Mouse (Mus musculus) liver, embryonic 16.5 days (tissue): ENCODE results near the gene Gm10647. TPM values are rescaled to one million over a fixed set of nuclear protein-coding genes. Genes with fewer than 3 reads are reported as not detected.
"Not testable (repeated sequence)": the region's sequence is repeated elsewhere in the genome, so short reads cannot be mapped to it uniquely, and the experiment has no call there.

ENCODE experiments used
- ATAC-seq: fragments of 200-750 bp; cut with Nextera tagmentation; 2 replicates; pipeline ENCODE4 v1.8.0; 2017; ENCODE audit warnings: low read depth, mild to moderate bottlenecking, moderate number of reproducible peaks, moderate library complexity
- H3K27ac ChIP-seq: fragments of 300-500 bp; sonication (generic); 2 replicates; pipeline ENCODE4 v1.5.1; 2014; ENCODE audit warnings: mild to moderate bottlenecking, low read length
- H3K27me3 ChIP-seq: fragments of 300-500 bp; sonication (generic); 2 replicates; pipeline ENCODE4 v1.6.1; 2014; ENCODE audit warnings: low read depth, low read length, mixed read lengths; ENCODE audit not compliant: control insufficient read depth, insufficient read depth
- H3K36me3 ChIP-seq: fragments of 300-500 bp; sonication (generic); 2 replicates; pipeline ENCODE4 v1.6.1; 2014; ENCODE audit warnings: mild to moderate bottlenecking; ENCODE audit not compliant: control insufficient read depth, insufficient read depth
- H3K4me1 ChIP-seq: fragments of 300-500 bp; sonication (generic); 2 replicates; pipeline ENCODE4 v1.6.1; 2014; ENCODE audit warnings: low read depth, low read length, mixed read lengths; ENCODE audit not compliant: control insufficient read depth
- H3K4me2 ChIP-seq: fragments of 300-500 bp; sonication (generic); 2 replicates; pipeline ENCODE4 v1.6.1; 2014; ENCODE audit warnings: low read depth, low read length, mixed read lengths
- H3K4me3 ChIP-seq: fragments of 300-500 bp; sonication (generic); 2 replicates; pipeline ENCODE4 v1.5.1; 2014; ENCODE audit warnings: low read depth, mild to moderate bottlenecking, low read length
- H3K9ac ChIP-seq: fragments of 300-500 bp; sonication (generic); 2 replicates; pipeline ENCODE4 v1.6.1; 2014; ENCODE audit warnings: low read depth, low read length
- H3K9me3 ChIP-seq: fragments of 300-500 bp; sonication (generic); replicated peaks from 2 replicates; pipeline ENCODE4 v1.6.1; 2016; ENCODE audit warnings: low read length; ENCODE audit not compliant: control insufficient read depth
- WGBS: fragments of 180-500 bp; shearing (Covaris S2); extraction: QIAGEN DNeasy Blood & Tissue Kit; methylation state at CpG from one replicate; pipeline ENCODE4 v1.1.7; 2014; ENCODE audit not compliant: insufficient replicate concordance; 5-methylcytosine and 5-hydroxymethylcytosine counted together
- polyA plus RNA-seq: library from polyadenylated mRNA; unstranded; fragments of >200 nt; fragmentation: Nextera tagmentation; extraction: Ambion mirVana; gene quantifications from 2 replicates; pipeline ENCODE4 v1.2.1, GENCODE M21; 2015

Gm10647 gene
- 0.32 and 0.42 TPM in 2 replicates for polyA plus RNA-seq

DNA sequence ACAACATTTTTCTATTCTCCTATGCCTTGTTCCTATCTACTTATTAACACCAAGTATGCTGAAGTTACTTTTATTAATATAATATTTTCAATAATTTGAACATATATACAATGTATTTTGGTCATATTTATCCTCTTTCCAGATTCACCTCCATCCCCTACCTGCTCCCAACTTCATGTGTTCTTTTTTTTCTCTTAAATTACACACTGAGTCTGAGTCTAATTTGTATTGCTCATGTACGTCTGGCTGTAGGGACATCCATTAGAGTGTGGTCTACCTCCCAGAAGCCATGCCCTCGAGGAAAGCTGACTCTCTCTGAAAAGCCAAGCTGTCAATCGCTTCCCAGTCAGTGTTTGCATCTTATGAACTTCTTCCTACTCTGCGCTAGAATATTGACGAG is at the start of gene Gm10647:
Gene Gm10647 (plus strand): TSS at position 301 of the 400 bp plus-strand sequence.
- 61% methylated on average over 5 of the region's 5 CpGs for WGBS
- peak within 1 kb of the TSS; percentile 72 for H3K27ac ChIP-seq
- H3K4me1 ChIP-seq, result peaks cover 11% of the 10 kb centered on the region
- H3K9ac ChIP-seq, result peak within 1 kb of the TSS; percentile 50
- ATAC-seq, result no peak
- no peaks in the 10 kb centered on the region for H3K36me3 ChIP-seq
- H3K9me3 ChIP-seq, result no peaks in the 10 kb centered on the region
- peak within 1 kb of the TSS; percentile 63 for H3K4me3 ChIP-seq
- peaks cover 16% of the 10 kb centered on the region for H3K27me3 ChIP-seq
- H3K4me2 ChIP-seq, result peak within 1 kb of the TSS; percentile 96

DNA sequence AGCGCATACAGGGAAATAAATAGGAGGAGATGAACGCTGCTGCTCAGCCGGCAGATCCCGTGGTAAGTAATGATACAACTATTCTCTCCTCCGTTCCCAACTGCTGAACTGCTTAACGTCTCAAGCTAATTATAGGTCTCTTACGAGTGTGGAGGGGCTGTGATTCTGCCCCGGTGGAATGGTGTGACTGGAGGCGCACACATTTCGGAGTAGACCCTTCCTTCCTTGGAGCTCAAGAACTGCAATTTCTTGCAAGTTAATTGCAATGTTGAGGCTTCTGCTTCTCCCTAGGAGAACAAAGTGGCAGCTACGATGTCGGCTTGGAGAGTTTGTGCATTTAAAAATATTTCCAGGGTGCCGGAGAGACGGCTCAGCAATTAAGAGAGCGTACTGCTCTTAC is 48.4 kb upstream of the Gm10647 start:
- Histone ChIP-seq H3K27me3 (no peaks in the 10 kb centered on the region), H3K4me2 (no peak overlapping the region), H3K27ac (no peak overlapping the region), H3K9ac (no peak overlapping the region), H3K9me3 (no peaks in the 10 kb centered on the region), H3K4me3 (no peak overlapping the region), H3K36me3 (no peaks in the 10 kb centered on the region), H3K4me1 (no peaks in the 10 kb centered on the region)
- ATAC-seq, result no peak
- 79% methylated on average over 15 of the region's 15 CpGs for WGBS

DNA sequence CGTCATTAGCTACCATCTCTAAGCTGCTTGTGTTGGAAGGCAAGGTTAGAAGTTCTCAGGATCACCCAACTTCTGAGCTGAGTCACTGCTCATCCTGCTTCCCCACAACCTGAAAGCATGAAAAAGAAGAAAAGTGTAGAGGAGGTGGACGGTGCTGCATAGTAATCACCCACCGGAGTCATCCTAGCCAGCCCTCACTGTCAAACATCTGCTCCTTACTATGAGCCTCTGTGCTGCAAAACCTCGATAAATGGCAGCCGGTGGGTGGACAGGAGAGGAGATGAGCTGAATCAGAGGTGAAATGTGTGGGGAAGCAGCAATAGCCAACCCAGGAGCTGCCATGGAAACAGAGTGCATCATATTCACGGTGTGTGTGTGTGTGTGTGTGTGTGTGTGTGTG is 44.0 kb upstream of the Gm10647 start:
- WGBS, result 65% methylated on average over 6 of the region's 6 CpGs
- Histone ChIP-seq H3K36me3 (no peaks in the 10 kb centered on the region), H3K9me3 (no peaks in the 10 kb centered on the region), H3K27ac (no peak overlapping the region), H3K4me1 (no peaks in the 10 kb centered on the region), H3K4me2 (no peak overlapping the region), H3K4me3 (no peak overlapping the region), H3K9ac (no peak overlapping the region), H3K27me3 (no peaks in the 10 kb centered on the region)
- ATAC-seq, result no peak

DNA sequence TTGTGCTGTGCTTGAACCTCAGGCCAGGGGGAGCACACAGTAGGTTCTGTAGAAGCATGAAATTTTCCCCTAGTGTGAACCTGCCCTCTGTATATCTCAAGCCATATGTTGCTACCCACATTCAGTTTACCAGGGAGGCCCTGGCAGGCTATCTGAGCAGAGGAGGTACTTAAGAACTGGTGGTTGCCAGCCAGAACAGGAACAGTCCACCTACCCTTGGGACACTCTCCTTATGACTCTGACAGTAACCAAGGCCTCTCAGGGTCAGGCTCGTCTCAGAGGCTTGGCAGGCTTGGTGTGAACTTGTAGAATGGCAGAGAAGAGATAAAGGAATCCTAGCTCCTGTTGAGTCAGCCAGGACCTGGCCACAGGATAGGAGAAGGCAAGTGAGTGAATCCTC is 35.8 kb upstream of the Gm10647 start:
- no peaks in the 10 kb centered on the region for H3K9me3 ChIP-seq
- H3K4me1 ChIP-seq, result no peaks in the 10 kb centered on the region
- H3K9ac ChIP-seq, result no peak overlapping the region
- 40% methylated on average over 1 of the region's 1 CpGs for WGBS
- H3K36me3 ChIP-seq, result no peaks in the 10 kb centered on the region
- ATAC-seq, result no peak
- H3K27me3 ChIP-seq, result no peaks in the 10 kb centered on the region
- no peak overlapping the region for H3K4me3 ChIP-seq
- H3K27ac ChIP-seq, result no peak overlapping the region
- no peak overlapping the region for H3K4me2 ChIP-seq

DNA sequence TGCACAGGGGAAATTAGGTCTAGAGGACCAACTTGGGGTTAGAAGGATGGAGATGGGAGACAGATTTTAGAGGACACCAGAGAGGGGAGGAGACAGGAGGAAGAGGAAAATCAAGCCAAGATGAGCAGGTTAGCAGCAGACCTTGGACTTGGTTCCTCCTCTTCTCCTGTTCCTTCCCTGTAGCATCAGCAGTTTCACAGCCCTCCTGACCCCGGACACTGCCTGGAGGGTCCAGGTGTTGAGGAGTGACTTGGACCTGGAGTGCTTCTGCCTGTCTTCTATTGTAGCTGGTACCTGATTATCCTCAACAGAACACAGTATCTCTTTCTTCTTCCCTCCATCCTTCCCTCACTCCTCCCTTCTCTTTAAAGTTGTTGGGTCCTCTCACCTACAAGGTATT is 28.1 kb upstream of the Gm10647 start:
- WGBS, result 55% methylated on average over 1 of the region's 1 CpGs
- no peaks in the 10 kb centered on the region for H3K36me3 ChIP-seq
- no peaks in the 10 kb centered on the region for H3K27me3 ChIP-seq
- no peak overlapping the region for H3K9ac ChIP-seq
- ATAC-seq, result no peak
- no peak overlapping the region for H3K4me2 ChIP-seq
- no peaks in the 10 kb centered on the region; the same call in 1 of the 2 replicates for H3K4me1 ChIP-seq
- H3K9me3 ChIP-seq, result no peaks in the 10 kb centered on the region
- H3K27ac ChIP-seq, result no peak overlapping the region
- no peak overlapping the region for H3K4me3 ChIP-seq

DNA sequence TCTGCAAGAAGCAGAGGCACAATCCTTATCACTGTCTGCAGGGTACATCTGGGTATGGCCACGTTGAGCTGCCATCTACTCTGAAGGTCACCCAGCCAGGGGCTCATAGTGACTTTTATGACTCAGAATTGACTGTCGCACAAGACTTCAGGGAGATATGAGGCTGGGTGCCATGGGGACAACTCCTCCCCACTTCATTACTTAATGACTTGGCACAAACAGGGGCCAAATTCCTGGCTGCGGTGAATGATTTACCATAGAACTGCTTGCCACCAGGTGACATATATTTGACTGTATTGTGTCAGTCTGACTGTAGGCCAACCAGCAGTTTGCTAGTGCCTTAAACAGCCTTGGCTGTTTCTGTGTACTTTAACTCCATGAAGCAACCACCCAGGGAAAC is 27.6 kb upstream of the Gm10647 start:
- 39% methylated on average over 3 of the region's 3 CpGs for WGBS
- Histone ChIP-seq H3K27ac (no peak overlapping the region), H3K9ac (no peak overlapping the region), H3K4me2 (no peak overlapping the region), H3K4me1 (no peaks in the 10 kb centered on the region; the same call in 1 of the 2 replicates), H3K9me3 (no peaks in the 10 kb centered on the region), H3K27me3 (no peaks in the 10 kb centered on the region), H3K36me3 (no peaks in the 10 kb centered on the region), H3K4me3 (no peak overlapping the region)
- ATAC-seq, result peak; percentile 76

DNA sequence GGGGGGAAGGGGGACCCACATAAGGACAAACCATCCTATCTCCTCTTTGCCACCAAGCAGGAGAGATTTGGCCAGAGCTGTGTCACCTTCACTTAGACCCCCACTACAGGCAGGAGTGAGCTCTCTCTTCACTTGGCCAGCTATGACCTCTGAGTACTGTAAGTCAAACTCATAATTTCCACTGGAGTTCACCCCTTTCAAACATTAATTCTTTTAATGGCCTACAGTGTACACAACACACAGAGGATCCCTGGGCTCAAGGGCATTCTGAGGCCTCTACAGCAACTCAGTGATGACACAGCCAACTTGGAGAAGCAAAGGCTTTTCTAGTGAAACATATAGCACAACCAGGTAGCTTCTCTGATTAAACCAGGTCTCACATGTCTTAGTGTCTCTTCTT is 26.1 kb upstream of the Gm10647 start:
- no peaks in the 10 kb centered on the region for H3K27me3 ChIP-seq
- no peak overlapping the region for H3K9ac ChIP-seq
- no peak overlapping the region for H3K4me2 ChIP-seq
- H3K36me3 ChIP-seq, result no peaks in the 10 kb centered on the region
- no peak overlapping the region for H3K4me3 ChIP-seq
- ATAC-seq, result no peak
- no peaks in the 10 kb centered on the region; the same call in 1 of the 2 replicates for H3K4me1 ChIP-seq
- H3K27ac ChIP-seq, result no peak overlapping the region
- H3K9me3 ChIP-seq, result no peaks in the 10 kb centered on the region

DNA sequence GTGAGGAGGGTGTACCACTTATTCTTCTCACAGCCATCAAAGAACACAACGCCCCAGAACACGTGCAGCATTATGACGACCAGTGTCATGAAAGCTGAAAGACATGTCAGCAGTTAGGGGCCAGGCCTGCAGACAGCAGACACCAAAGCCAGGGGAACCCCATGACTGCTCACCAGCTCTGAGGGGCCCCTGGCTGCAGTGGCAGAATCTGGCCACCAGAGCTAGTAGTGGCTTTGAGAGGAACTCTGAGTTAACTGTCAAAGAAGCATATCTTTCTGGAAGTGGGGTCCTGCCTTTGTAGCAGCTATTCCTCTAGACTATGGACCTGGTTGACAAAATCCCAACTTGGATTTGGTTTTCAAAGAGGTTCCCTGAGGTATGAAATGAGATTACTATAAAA is 12.3 kb upstream of the Gm10647 start:
- H3K4me3 ChIP-seq, H3K36me3 ChIP-seq, H3K27ac ChIP-seq, H3K9me3 ChIP-seq, H3K4me1 ChIP-seq, H3K9ac ChIP-seq, ATAC-seq, H3K27me3 ChIP-seq, H3K4me2 ChIP-seq: not testable (repeated sequence)
- no CpG with 5 or more reads among the region's 3 CpGs for WGBS

DNA sequence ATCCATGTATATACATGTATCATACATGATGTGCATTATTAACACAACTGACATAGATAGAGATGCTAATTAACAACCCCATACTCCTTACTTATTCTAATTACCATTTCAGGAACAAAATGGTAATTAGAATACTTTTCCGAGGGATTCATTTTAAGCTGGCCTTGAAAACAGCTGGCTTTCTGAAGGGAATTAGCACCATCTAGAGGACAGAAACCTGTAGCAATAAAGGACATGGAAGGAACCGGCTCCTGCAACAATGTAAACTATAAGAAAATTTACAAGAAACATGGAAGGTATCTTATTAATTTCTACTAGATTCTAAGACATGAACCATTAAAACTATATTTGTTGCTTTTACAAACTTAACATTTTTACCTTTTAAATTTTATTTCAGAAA is 9.0 kb upstream of the Gm10647 start:
- 18% methylated on average over 2 of the region's 2 CpGs for WGBS
- Histone ChIP-seq H3K9ac (no peak overlapping the region), H3K27ac (no peak overlapping the region), H3K9me3 (no peaks in the 10 kb centered on the region), H3K4me1 (no peaks in the 10 kb centered on the region), H3K27me3 (no peaks in the 10 kb centered on the region), H3K36me3 (no peaks in the 10 kb centered on the region), H3K4me2 (no peak overlapping the region), H3K4me3 (no peak overlapping the region)
- ATAC-seq, result no peak
